In genomic region chr8:54565603-54566260, GRCm38 (mm10) we compare ENCODE assay signal across 30 mouse cellular contexts. TPM values are rescaled to one million over a fixed set of nuclear protein-coding genes. Genes with fewer than 3 reads are reported as not detected.
"Had no signal": no experiment of that assay in that cellular context is flagged by ENCODE, and none has a peak within 500 bp of the region (broad histone marks: within the 10 kb centered on the region; RNA-seq: fewer than 3 reads in every experiment).

No protein-coding gene starts in this region.

- H3K27ac ChIP-seq: layer of hippocampus, adult 2 months; liver, embryonic 13.5 days; macrophage; neural tube, embryonic 12.5 days; neural tube, embryonic 15.5 days had no signal

- H3K36me3 ChIP-seq: liver, embryonic 13.5 days; neural tube, embryonic 12.5 days; neural tube, embryonic 15.5 days had no signal

- DNase-seq: kidney, adult 18-20 months; kidney, adult 9 months; kidney, postnatal 14 days; kidney, postnatal 4 days; layer of hippocampus, adult 9-11 months; liver, embryonic 13.5 days; lung, adult 2 months; lung, postnatal 14 days; midbrain, embryonic 14.5 days; right cerebral cortex, adult 18-20 months; right cerebral cortex, postnatal 25 days; thymus, adult 18-20 months; thymus, postnatal 4 days had no signal

- H3K4me3 ChIP-seq: layer of hippocampus, adult 2 months; liver, embryonic 13.5 days; neural tube, embryonic 12.5 days; neural tube, embryonic 15.5 days had no signal

- H3K9me3 ChIP-seq: liver, embryonic 13.5 days; neural tube, embryonic 12.5 days; neural tube, embryonic 15.5 days had no signal

- H3K4me1 ChIP-seq: liver, embryonic 13.5 days; neural tube, embryonic 12.5 days had no signal

- H3K27me3 ChIP-seq: liver, embryonic 13.5 days; neural tube, embryonic 12.5 days; neural tube, embryonic 15.5 days had no signal

- H3K9ac ChIP-seq: liver, embryonic 13.5 days; neural tube, embryonic 12.5 days; neural tube, embryonic 15.5 days had no signal

- H3K4me2 ChIP-seq: liver, embryonic 13.5 days; midbrain, embryonic 11.5 days; neural tube, embryonic 12.5 days; neural tube, embryonic 15.5 days had no signal

RNA-seq across cellular contexts. Expression of gene Spata4, which starts 34.8 kb away (rescaled TPM):
- total RNA-seq: layer of hippocampus, postnatal 25 days; left cerebral cortex, adult 18-20 months; liver, adult 2 months; megakaryocyte-erythroid progenitor cell, adult 5-6 weeks had no signal
- polyA plus RNA-seq: kidney, embryonic 16.5 days; limb, embryonic 11.5 days; limb, embryonic 14.5 days; liver, adult 2 months; liver, embryonic 13.5 days; liver, embryonic 16.5 days; lung, adult 2 months; lung, embryonic 16.5 days; macrophage; midbrain, embryonic 11.5 days; midbrain, embryonic 14.5 days; neural tube, embryonic 12.5 days; neural tube, embryonic 15.5 days; small intestine, adult 2 months; spleen, adult 2 months; stomach, embryonic 16.5 days had no signal

RNA-seq across cellular contexts. Expression of gene Asb5, which starts 36.4 kb away (rescaled TPM):
- total RNA-seq: megakaryocyte-erythroid progenitor cell, adult 5-6 weeks had no signal
- polyA plus RNA-seq: macrophage had no signal
